Mouse (Mus musculus): ENCODE measurements around the gene Slc16a14. TPM values are rescaled to one million over a fixed set of nuclear protein-coding genes. Genes with fewer than 3 reads are reported as not detected.

The Slc16a14 gene
- polyA plus RNA-seq, 1 experiment = not detected

DNA sequence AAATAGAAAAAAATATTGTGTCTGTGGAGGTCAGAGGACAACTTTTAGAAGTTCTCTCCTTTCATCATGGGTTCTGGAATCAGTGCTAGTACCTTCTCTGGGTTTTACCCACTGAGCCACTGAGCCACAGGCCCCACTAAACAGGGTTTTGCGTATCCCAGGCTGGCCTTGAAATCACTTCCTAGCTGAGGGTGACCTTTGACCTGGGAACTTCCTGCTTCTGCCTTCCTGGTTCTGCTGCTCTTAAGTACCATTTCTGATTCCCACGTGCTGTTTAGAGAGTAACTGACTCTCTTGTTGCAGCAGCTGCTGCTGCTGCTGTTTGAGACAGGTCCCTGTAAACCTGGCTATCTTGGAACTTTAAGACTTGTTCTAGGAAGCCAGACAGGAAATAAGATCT is 70.3 kb downstream of the Slc16a14 start:
- WGBS = 88% methylated on average over 2 of the region's 2 CpGs
- no peak overlapping the region for H3K4me3 ChIP-seq (ENCODE audit: insufficient read depth, low read depth, low read length)
- no peak for TF ChIP-seq POLR2A (IDR thresholded peaks at IDR 0.05; ENCODE audit: insufficient read depth, low read depth, low read length)
- no peak for TF ChIP-seq CTCF (IDR thresholded peaks at IDR 0.05; ENCODE audit: insufficient read depth, low read depth, low read length)
- H3K27ac ChIP-seq (ENCODE audit: insufficient read depth, low read depth, low read length) = no peak overlapping the region
- no peaks in the 10 kb centered on the region for H3K4me1 ChIP-seq (ENCODE audit: control insufficient read depth, insufficient read depth, low read length)

DNA sequence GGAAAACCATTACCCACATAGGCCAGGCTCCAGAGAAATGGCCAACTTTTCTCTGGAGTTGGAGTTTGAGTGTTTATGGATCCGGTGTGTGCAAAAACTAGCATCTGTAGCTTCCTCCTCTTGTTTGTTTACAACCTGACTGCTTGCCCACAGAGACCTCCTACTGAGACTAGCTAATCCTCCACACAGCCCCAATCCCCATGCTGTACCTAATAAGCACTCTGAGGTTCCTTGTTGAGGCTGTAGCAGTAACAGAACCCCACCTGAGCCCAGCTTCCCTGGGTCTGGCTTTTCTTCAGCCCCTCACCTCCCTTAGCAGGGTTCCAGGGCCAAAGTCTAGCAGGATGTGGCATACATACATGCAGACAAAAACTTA is 73.7 kb downstream of the Slc16a14 start:
- Histone ChIP-seq H3K4me3 (ENCODE audit: insufficient read depth, low read depth, low read length) (no peak overlapping the region), H3K4me1 (ENCODE audit: control insufficient read depth, insufficient read depth, low read length) (no peaks in the 10 kb centered on the region), H3K27ac (ENCODE audit: insufficient read depth, low read depth, low read length) (no peak overlapping the region)
- 72% methylated on average over 1 of the region's 1 CpGs for WGBS
- TF ChIP-seq POLR2A (IDR thresholded peaks at IDR 0.05; ENCODE audit: insufficient read depth, low read depth, low read length) (no peak), CTCF (IDR thresholded peaks at IDR 0.05; ENCODE audit: insufficient read depth, low read depth, low read length) (no peak)

- H3K4me1 ChIP-seq (ENCODE audit: control insufficient read depth, insufficient read depth, low read length) = no peaks in the 10 kb centered on the region
- no peak for TF ChIP-seq POLR2A (IDR thresholded peaks at IDR 0.05; ENCODE audit: insufficient read depth, low read depth, low read length)
- H3K4me3 ChIP-seq (ENCODE audit: insufficient read depth, low read depth, low read length) = no peak overlapping the region
- no peak overlapping the region for H3K27ac ChIP-seq (ENCODE audit: insufficient read depth, low read depth, low read length)
- WGBS = 84% methylated on average over 10 of the region's 10 CpGs
Observed at GRCm38 (mm10) chr1:84860360-84861254, 74.3 kb downstream of the Slc16a14 start.

GRCm38 (mm10) chr1:84859597-84859996 is 75.3 kb downstream of the Slc16a14 start:
- H3K4me3 ChIP-seq (ENCODE audit: insufficient read depth, low read depth, low read length) = no peak overlapping the region
- TF ChIP-seq CTCF (IDR thresholded peaks at IDR 0.05; ENCODE audit: insufficient read depth, low read depth, low read length) (no peak), POLR2A (IDR thresholded peaks at IDR 0.05; ENCODE audit: insufficient read depth, low read depth, low read length) (no peak)
- WGBS = 90% methylated on average over 6 of the region's 6 CpGs
- H3K4me1 ChIP-seq (ENCODE audit: control insufficient read depth, insufficient read depth, low read length) = no peaks in the 10 kb centered on the region
- H3K27ac ChIP-seq (ENCODE audit: insufficient read depth, low read depth, low read length) = no peak overlapping the region

Other genes with a start within 250 kb of the Slc16a14 start
- not detected in 2 replicates for gene Dner, start 238.9 kb downstream of the Slc16a14 start, polyA plus RNA-seq (2012; ENCODE audit: insufficient read depth, insufficient read length, low replicate concordance, missing spikeins)
- not detected in 2 replicates for gene Fbxo36, start 95.3 kb downstream of the Slc16a14 start, polyA plus RNA-seq (2012; ENCODE audit: insufficient read depth, insufficient read length, low replicate concordance, missing spikeins)
- gene Trip12, start 94.6 kb downstream of the Slc16a14 start, polyA plus RNA-seq (2012; ENCODE audit: insufficient read depth, insufficient read length, low replicate concordance, missing spikeins) = 151 TPM in 1 of 2 replicates, not detected in the other
- gene Gm10553, start 165.0 kb upstream of the Slc16a14 start, polyA plus RNA-seq (2012; ENCODE audit: insufficient read depth, insufficient read length, low replicate concordance, missing spikeins) = not detected in 2 replicates
- gene A530032D15Rik, start 174.7 kb upstream of the Slc16a14 start, polyA plus RNA-seq (2012; ENCODE audit: insufficient read depth, insufficient read length, low replicate concordance, missing spikeins) = not detected in 2 replicates

All from olfactory bulb, adult 2 months (tissue).